Mouse (Mus musculus) megakaryocyte progenitor cell, adult 5-6 weeks (primary cell): ENCODE measurements around the gene Ugt1a6a. TPM values are rescaled to one million over a fixed set of nuclear protein-coding genes. Genes with fewer than 3 reads are reported as not detected.
"Not testable (repeated sequence)": the region's sequence is repeated elsewhere in the genome, so short reads cannot be mapped to it uniquely, and the experiment has no call there.

Experiments used
- ATAC-seq: replicated peaks from 2 replicates; pipeline ENCODE4 v1.8.0; 2016; ENCODE audit warnings: mild to moderate bottlenecking, moderate TSS enrichment, inconsistent platforms; ENCODE audit not compliant: poor library complexity
- total RNA-seq, 2 experiments: library from RNA; stranded (forward) in 1 of 2; stranded (reverse) in 1 of 2; fragments of 157-497, 149-512 nt in 1 of 2; fragments of 200-1000 nt in 1 of 2; gene quantifications; 2 replicates each; pipeline versions ENCODE4 v1.2.3 to v1.2.4; 2015 to 2017

The Ugt1a6a gene
- total RNA-seq, 2 experiments from 2014 or later, result 2.0 to 2.7 TPM

- ATAC-seq, result no peak
Observed at GRCm38 (mm10) chr1:88133908-88134456, 627 bp upstream of the Ugt1a6a start.

GRCm38 (mm10) chr1:88135229-88135904 is 758 bp downstream of the Ugt1a6a start:
- ATAC-seq, result not testable (repeated sequence)

- no peak for ATAC-seq
Observed at GRCm38 (mm10) chr1:88136646-88137045, 2.0 kb downstream of the Ugt1a6a start.

GRCm38 (mm10) chr1:88137264-88137663 is 2.7 kb downstream of the Ugt1a6a start:
- ATAC-seq, result no peak

- no peak for ATAC-seq
Observed at GRCm38 (mm10) chr1:88138145-88138544, 3.5 kb downstream of the Ugt1a6a start.

GRCm38 (mm10) chr1:88140492-88140891 is 5.9 kb downstream of the Ugt1a6a start:
- peak; percentile 70 for ATAC-seq

GRCm38 (mm10) chr1:88143966-88144675 is 9.5 kb downstream of the Ugt1a6a start:
- peak; percentile 86 for ATAC-seq

- ATAC-seq, result 0 out of 2 replicates have a peak, but pooled peaks have one; percentile 27
Observed at GRCm38 (mm10) chr1:88145278-88145677, 10.7 kb downstream of the Ugt1a6a start.

- ATAC-seq, result peak; percentile 71
Observed at GRCm38 (mm10) chr1:88150133-88150532, 15.5 kb downstream of the Ugt1a6a start.

- ATAC-seq, result peak; percentile 58
Observed at GRCm38 (mm10) chr1:88158430-88158829, 23.8 kb downstream of the Ugt1a6a start.

GRCm38 (mm10) chr1:88165711-88166110 is 31.1 kb downstream of the Ugt1a6a start, which contains the start of gene Ugt1a5:
TSS of gene Ugt1a5 (plus strand) at chr1:88166012.
- ATAC-seq, result no peak

- not testable (repeated sequence) for ATAC-seq
Observed at GRCm38 (mm10) chr1:88172190-88172589, 37.6 kb downstream of the Ugt1a6a start.

- no peak for ATAC-seq
Observed at GRCm38 (mm10) chr1:88179657-88180056, 45.0 kb downstream of the Ugt1a6a start.

- no peak for ATAC-seq
Observed at GRCm38 (mm10) chr1:88186325-88186935, 51.8 kb downstream of the Ugt1a6a start.

GRCm38 (mm10) chr1:88192136-88192535 is 57.5 kb downstream of the Ugt1a6a start:
- no peak for ATAC-seq

- ATAC-seq, result no peak
Observed at GRCm38 (mm10) chr1:88195687-88196086, 61.1 kb downstream of the Ugt1a6a start.

- no peak for ATAC-seq
Observed at GRCm38 (mm10) chr1:88197443-88197842, 62.8 kb downstream of the Ugt1a6a start.

GRCm38 (mm10) chr1:88199996-88200395 is 65.4 kb downstream of the Ugt1a6a start:
- no peak for ATAC-seq

GRCm38 (mm10) chr1:88200456-88200855 is 65.8 kb downstream of the Ugt1a6a start, which contains the start of gene Ugt1a2:
TSS of gene Ugt1a2 (plus strand) at chr1:88200601.
- ATAC-seq, result no peak

GRCm38 (mm10) chr1:88205294-88205922 is 70.8 kb downstream of the Ugt1a6a start, which contains the start of gene Dnajb3:
TSS of gene Dnajb3 (minus strand) at chr1:88205782.
- peak; percentile 69 for ATAC-seq
